17 mouse cellular contexts compared by ENCODE assay signal in genomic region chr2:9163819-9164560, GRCm38 (mm10).
"Had no signal": no experiment of that assay in that cellular context is flagged by ENCODE, and none has a peak within 500 bp of the region (broad histone marks: within the 10 kb centered on the region; RNA-seq: fewer than 3 reads in every experiment).

No protein-coding gene starts in this region.

- ATAC-seq: lung, postnatal 0 days; midbrain, embryonic 13.5 days; midbrain, embryonic 15.5 days had no signal

- H3K27me3 ChIP-seq: lung, embryonic 15.5 days; megakaryocyte, embryonic 14.5 days; midbrain, embryonic 13.5 days; midbrain, embryonic 15.5 days; neural tube, embryonic 12.5 days had no signal

- H3K4me1 ChIP-seq: lung, embryonic 15.5 days; megakaryocyte, embryonic 14.5 days; midbrain, embryonic 13.5 days; midbrain, embryonic 15.5 days; neural tube, embryonic 12.5 days had no signal

- H3K9me3 ChIP-seq: lung, embryonic 15.5 days; megakaryocyte, embryonic 14.5 days; midbrain, embryonic 13.5 days; midbrain, embryonic 15.5 days; neural tube, embryonic 12.5 days had no signal

- DNase-seq: lung, adult 2 months; lung, postnatal 14 days; lung, postnatal 36 days; right cerebral cortex, postnatal 25 days; right cerebral cortex, postnatal 4 days; spleen, adult 18-20 months; thymus, adult 18-20 months; thymus, postnatal 14 days; thymus, postnatal 36 days had no signal

- H3K4me2 ChIP-seq: lung, embryonic 15.5 days; midbrain, embryonic 11.5 days; midbrain, embryonic 13.5 days; midbrain, embryonic 15.5 days; neural tube, embryonic 12.5 days had no signal

- H3K36me3 ChIP-seq: lung, embryonic 15.5 days; midbrain, embryonic 13.5 days; midbrain, embryonic 15.5 days; neural tube, embryonic 12.5 days had no signal

- H3K4me3 ChIP-seq: lung, embryonic 15.5 days; megakaryocyte, embryonic 14.5 days; midbrain, embryonic 13.5 days; midbrain, embryonic 15.5 days; neural tube, embryonic 12.5 days had no signal

- H3K27ac ChIP-seq: lung, embryonic 15.5 days; macrophage; midbrain, embryonic 13.5 days; midbrain, embryonic 15.5 days; neural tube, embryonic 12.5 days had no signal

- H3K9ac ChIP-seq: lung, embryonic 15.5 days; midbrain, embryonic 13.5 days; midbrain, embryonic 15.5 days; neural tube, embryonic 12.5 days had no signal
